Mouse (Mus musculus) heart, postnatal 0 days (tissue): ENCODE measurements around the gene Nle1.

Experiments
- CTCF ChIP-seq: IDR thresholded peaks from 2 replicates; pipeline ENCODE4 v1.5.1; 2016; ENCODE audit warnings: antibody characterized with exemption, control low read depth, low read depth
- EP300 ChIP-seq: IDR thresholded peaks from 2 replicates; pipeline ENCODE4 v1.6.1; 2016; ENCODE audit warnings: antibody characterized with exemption, low read depth

DNA sequence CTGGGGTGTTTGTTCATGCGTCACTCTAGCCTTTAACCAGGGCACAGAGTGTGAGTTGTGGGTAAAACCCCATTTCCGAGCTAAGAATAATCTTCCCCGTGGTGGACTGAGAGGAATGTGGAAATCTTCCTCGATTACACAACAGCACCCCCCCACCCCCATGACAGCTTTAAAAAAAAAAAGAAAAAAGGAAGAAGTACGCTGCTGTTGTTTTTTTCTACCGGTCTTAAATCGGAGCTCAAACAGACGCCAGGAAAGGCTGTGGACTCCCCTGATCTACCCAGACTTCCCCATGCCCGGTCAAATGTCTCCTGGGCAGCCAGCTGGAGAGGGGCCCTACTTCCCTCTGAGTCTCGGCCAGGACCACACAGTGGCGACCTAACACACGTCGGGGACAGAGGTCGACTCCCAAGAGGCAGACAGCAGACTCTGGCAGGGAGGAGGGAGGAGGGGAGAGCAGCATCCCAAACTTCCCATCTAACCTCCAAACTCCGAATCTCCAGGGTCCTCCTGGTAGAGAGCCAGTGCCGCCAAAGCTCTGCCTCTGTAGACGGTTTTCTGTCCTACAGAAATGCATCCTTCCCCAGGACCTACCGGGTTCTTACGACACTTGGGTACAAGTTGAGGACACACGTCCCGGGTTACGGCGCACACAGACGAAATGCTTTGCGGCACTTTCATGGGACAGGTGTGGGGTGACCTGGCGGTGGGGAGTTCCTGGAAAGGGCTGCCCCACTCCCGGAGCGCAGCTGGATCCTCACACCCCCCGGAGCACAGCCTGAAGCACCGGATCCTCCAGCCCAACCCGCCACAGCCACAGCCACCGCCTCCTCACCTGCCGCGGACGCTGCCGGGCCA lies 37.8 kb downstream of the Nle1 start:
- TF ChIP-seq CTCF, result no peak
- no peak for TF ChIP-seq EP300
